Mouse (Mus musculus) limb, embryonic 14.5 days (tissue): ENCODE results near the gene Mgat4e. TPM values are rescaled to one million over a fixed set of nuclear protein-coding genes. Genes with fewer than 3 reads are reported as not detected.

ENCODE experiments used
- ATAC-seq: fragments of 200-750 bp; cut with Nextera tagmentation; 2 replicates; pipeline ENCODE4 v1.8.0; 2017; ENCODE audit warnings: low read depth, moderate number of reproducible peaks, moderate TSS enrichment; ENCODE audit not compliant: low FRiP score
- DNase-seq: peaks from one replicate; pipeline ENCODE4 v3.0.0-alpha.2; 2015; ENCODE audit warnings: low spot score
- H3K27ac ChIP-seq: fragments of 300-500 bp; sonication (generic); replicated peaks from 2 replicates; pipeline ENCODE4 v1.5.1; 2014; ENCODE audit warnings: low read depth, mild to moderate bottlenecking, low read length, moderate library complexity, mixed read lengths
- H3K27me3 ChIP-seq: fragments of 300-500 bp; sonication (generic); 2 replicates; pipeline ENCODE4 v1.6.1; 2014; ENCODE audit warnings: low read length, mixed read lengths; ENCODE audit not compliant: control insufficient read depth, insufficient read depth
- H3K36me3 ChIP-seq: fragments of 300-500 bp; sonication (generic); 2 replicates; pipeline ENCODE4 v1.6.1; 2014; ENCODE audit warnings: mild to moderate bottlenecking, low read length, moderate library complexity, mixed read lengths; ENCODE audit not compliant: control insufficient read depth, insufficient read depth
- H3K4me1 ChIP-seq: fragments of 300-500 bp; sonication (generic); 2 replicates; pipeline ENCODE4 v1.6.1; 2014; ENCODE audit warnings: antibody characterized with exemption, low read length, mixed read lengths; ENCODE audit not compliant: control insufficient read depth, insufficient read depth
- H3K4me2 ChIP-seq: fragments of 300-500 bp; sonication (generic); replicated peaks from 2 replicates; pipeline ENCODE4 v1.6.1; 2014; ENCODE audit warnings: low read depth, mild to moderate bottlenecking, low read length, moderate library complexity; ENCODE audit not compliant: severe bottlenecking
- H3K4me3 ChIP-seq: fragments of 300-500 bp; sonication (generic); replicated peaks from 2 replicates; pipeline ENCODE4 v1.5.1; 2014; ENCODE audit warnings: low read length
- H3K9ac ChIP-seq: fragments of 300-500 bp; sonication (generic); 2 replicates; pipeline ENCODE4 v1.6.1; 2014; ENCODE audit warnings: mild to moderate bottlenecking, low read depth, low read length, moderate library complexity; ENCODE audit not compliant: severe bottlenecking
- H3K9me3 ChIP-seq: fragments of 300-500 bp; sonication (generic); 2 replicates; pipeline ENCODE4 v1.6.1; 2016; ENCODE audit warnings: low read length; ENCODE audit not compliant: control insufficient read depth
- POLR2A ChIP-seq: fragments of 200-500 bp; IDR thresholded peaks from 2 replicates; pipeline ENCODE4 v1.8.0; 2012; ENCODE audit warnings: inconsistent platforms, mild to moderate bottlenecking, moderate library complexity, borderline replicate concordance; ENCODE audit not compliant: insufficient read depth, insufficient read length; ENCODE audit errors: extremely low read depth
- WGBS: fragments of 180-500 bp; shearing (Covaris S2); extraction: QIAGEN DNeasy Blood & Tissue Kit; methylation state at CpG from one replicate; pipeline ENCODE4 v1.1.7; 2014; 5-methylcytosine and 5-hydroxymethylcytosine counted together
- polyA plus RNA-seq, 2 experiments: library from polyadenylated mRNA; depleted of rRNA in 1 of 2; stranded (reverse) in 1 of 2; unstranded in 1 of 2; fragments of >200 nt; fragmentation: Nextera tagmentation in 1 of 2; extraction: Ambion mirVana in 1 of 2; gene quantifications; 2 replicates each; pipeline versions ENCODE4 v1.2.1 to v1.2.3; 2012 to 2014

Mgat4e gene
- polyA plus RNA-seq, 2 experiments = 0.15 TPM; not detected in 1

DNA sequence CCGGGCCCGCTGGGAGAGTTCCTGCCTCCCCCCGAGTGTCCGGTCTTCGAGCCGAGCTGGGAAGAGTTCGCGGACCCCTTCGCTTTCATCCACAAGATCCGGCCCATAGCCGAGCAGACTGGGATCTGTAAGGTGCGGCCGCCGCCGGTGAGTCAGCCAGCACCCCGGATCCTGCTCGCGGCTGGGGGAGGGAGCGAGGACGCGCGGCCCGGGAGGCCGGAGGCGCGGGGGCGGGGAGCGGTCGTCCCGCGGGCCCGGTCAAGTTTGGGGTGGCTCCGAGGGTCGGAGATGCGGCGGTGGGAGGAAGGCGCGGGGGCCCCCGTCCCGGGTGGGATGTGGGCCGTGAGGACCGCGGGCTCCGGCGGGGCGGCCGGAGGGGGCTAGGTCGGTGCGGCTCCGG lies 10.9 kb upstream of the Mgat4e start:
- Histone ChIP-seq H3K9ac (peak overlapping the region; percentile 100), H3K36me3 (no peaks in the 10 kb centered on the region), H3K4me3 (peak overlapping the region; percentile 99), H3K4me2 (peak overlapping the region; percentile 40), H3K27me3 (no peaks in the 10 kb centered on the region), H3K27ac (peak overlapping the region; percentile 96), H3K4me1 (peaks cover 26% of the 10 kb centered on the region), H3K9me3 (no peaks in the 10 kb centered on the region)
- no peak for TF ChIP-seq POLR2A
- no peak for DNase-seq
- 4% methylated on average over 31 of the region's 50 CpGs for WGBS
- no peak for ATAC-seq

DNA sequence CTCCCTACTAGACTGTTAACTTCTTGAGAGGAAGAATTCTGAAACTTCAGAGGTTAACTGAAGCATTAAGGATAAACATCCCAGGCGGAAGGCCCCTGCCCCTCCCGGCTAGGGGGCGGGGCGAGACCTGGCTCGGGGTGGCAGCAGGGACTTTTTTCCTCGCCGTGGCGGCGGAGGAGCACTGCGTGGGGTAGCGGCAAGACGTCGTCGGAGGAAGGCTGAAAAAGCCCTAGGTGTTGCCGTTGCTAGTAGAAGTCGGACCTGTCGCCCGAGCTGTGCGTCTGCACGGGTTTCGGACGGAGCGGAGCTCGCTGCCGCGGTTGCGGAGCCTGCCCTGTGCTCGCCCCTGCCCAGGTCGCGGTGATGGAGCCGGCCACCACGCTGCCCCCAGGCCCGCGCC lies 10.5 kb upstream of the Mgat4e start, which contains the start of gene Kdm5b:
Gene Kdm5b (plus strand): TSS at position 196 of the 400 bp plus-strand sequence.
- Histone ChIP-seq H3K4me3 (peak within 1 kb of the TSS; percentile 99), H3K27me3 (no peaks in the 10 kb centered on the region), H3K27ac (peak within 1 kb of the TSS; percentile 96), H3K9me3 (no peaks in the 10 kb centered on the region), H3K9ac (peak within 1 kb of the TSS; percentile 100), H3K4me2 (peak within 1 kb of the TSS; percentile 59), H3K4me1 (peaks cover 25% of the 10 kb centered on the region), H3K36me3 (no peaks in the 10 kb centered on the region)
- TF ChIP-seq POLR2A = peak; percentile 98; the same call in 1 of the 2 replicates
- WGBS = under 1% methylated on average over 18 of the region's 34 CpGs
- DNase-seq (peak; percentile 91), ATAC-seq (peak; percentile 25)

DNA sequence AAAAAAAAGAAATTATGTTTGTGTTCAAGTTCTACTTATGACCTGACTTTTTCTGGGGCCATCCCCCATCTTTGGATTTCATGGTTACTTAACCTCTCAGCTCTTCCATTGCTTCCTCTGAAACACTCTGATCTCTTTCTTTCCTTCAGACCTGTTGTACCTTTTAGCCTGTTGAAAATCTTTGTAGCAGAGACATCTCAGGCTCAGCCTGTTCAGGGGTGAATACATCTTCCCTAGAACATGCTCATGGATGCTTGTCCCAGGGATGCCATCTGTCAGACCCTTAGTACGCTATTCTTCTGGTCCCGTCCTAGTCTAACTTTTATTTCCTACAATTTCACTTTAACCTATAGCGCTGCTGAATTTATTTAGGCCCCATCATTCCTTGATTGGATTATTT lies 9.7 kb upstream of the Mgat4e start:
- Histone ChIP-seq H3K4me3 (no peak overlapping the region), H3K27me3 (no peaks in the 10 kb centered on the region), H3K4me2 (no peak overlapping the region; the same call in 1 of the 2 replicates), H3K9ac (0 out of 2 replicates have a peak overlapping the region, but pooled peaks have one; percentile 100), H3K36me3 (no peaks in the 10 kb centered on the region), H3K4me1 (peaks cover 22% of the 10 kb centered on the region), H3K27ac (no peak overlapping the region), H3K9me3 (no peaks in the 10 kb centered on the region)
- no peak for TF ChIP-seq POLR2A
- ATAC-seq (no peak), DNase-seq (no peak)
- 75% methylated on average over 3 of the region's 3 CpGs for WGBS

DNA sequence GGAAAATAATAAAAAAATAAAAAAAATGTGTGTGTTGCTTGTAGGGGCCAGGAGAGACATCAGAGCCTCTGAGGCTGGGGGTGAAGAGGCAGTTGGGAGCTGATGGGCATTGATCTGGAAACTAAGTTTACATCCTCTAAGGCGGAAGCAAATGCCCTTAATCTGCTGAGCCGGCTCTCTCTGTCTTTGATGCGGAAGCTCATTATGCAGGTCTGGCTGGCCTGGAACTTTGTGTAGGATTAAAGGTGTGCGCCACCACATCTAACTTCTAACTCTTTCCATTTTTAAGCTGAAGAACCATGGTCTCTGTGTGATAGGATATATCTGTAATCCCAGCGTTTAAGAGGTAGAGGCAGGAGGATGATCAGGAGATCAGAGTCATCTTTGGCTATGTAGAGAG lies 9.0 kb upstream of the Mgat4e start:
- peaks cover 18% of the 10 kb centered on the region for H3K4me1 ChIP-seq
- ATAC-seq (no peak), DNase-seq (no peak)
- WGBS = 56% methylated on average over 5 of the region's 5 CpGs
- H3K4me3 ChIP-seq = no peak overlapping the region
- no peaks in the 10 kb centered on the region for H3K9me3 ChIP-seq
- no peak overlapping the region for H3K4me2 ChIP-seq
- H3K36me3 ChIP-seq = no peaks in the 10 kb centered on the region
- no peak overlapping the region for H3K27ac ChIP-seq
- H3K9ac ChIP-seq = no peak overlapping the region
- no peak for TF ChIP-seq POLR2A
- no peaks in the 10 kb centered on the region for H3K27me3 ChIP-seq

DNA sequence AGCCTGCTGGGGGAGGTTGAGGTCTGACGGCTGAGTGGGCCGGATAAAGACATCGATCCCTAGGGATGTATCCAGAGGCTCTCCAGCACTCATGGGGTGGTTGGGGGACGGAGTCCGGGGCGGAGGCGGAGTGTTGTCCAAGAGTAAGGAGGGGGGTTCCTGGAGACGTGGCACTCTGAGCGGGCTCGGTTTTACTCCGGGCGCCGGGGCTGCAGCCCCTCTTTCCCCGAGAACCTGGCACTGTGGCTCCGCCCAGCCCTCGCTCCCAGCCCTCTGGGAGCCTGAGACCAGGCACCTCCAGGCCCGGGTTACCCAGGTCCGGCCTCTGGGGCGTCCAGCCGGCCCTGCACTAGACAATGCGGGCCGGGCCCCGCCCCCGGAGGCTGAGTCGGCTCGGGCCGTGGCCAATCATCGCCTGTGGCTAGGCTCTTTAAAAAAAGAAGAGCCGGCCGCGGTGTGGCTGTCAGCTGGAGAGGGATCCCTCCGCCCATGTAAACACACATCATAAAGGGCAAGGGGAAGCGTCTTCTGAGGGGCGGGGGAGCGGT lies 7.3 kb upstream of the Mgat4e start:
- WGBS = under 1% methylated on average over 32 of the region's 35 CpGs
- peak; percentile 96 for TF ChIP-seq POLR2A

More for the DNA sequence above, 7.3 kb upstream of the Mgat4e start:
- Histone ChIP-seq H3K27ac (peak overlapping the region; percentile 95), H3K9ac (peak overlapping the region; percentile 89), H3K4me1 (peaks cover 9% of the 10 kb centered on the region; the same call in 1 of the 2 replicates), H3K4me3 (peak overlapping the region; percentile 67), H3K9me3 (no peaks in the 10 kb centered on the region), H3K4me2 (peak overlapping the region; percentile 75), H3K27me3 (no peaks in the 10 kb centered on the region), H3K36me3 (no peaks in the 10 kb centered on the region)
- DNase-seq (peak; percentile 98), ATAC-seq (peak; percentile 90)
